ENCODE assay signal across 8 mouse cellular contexts in the genomic region with DNA sequence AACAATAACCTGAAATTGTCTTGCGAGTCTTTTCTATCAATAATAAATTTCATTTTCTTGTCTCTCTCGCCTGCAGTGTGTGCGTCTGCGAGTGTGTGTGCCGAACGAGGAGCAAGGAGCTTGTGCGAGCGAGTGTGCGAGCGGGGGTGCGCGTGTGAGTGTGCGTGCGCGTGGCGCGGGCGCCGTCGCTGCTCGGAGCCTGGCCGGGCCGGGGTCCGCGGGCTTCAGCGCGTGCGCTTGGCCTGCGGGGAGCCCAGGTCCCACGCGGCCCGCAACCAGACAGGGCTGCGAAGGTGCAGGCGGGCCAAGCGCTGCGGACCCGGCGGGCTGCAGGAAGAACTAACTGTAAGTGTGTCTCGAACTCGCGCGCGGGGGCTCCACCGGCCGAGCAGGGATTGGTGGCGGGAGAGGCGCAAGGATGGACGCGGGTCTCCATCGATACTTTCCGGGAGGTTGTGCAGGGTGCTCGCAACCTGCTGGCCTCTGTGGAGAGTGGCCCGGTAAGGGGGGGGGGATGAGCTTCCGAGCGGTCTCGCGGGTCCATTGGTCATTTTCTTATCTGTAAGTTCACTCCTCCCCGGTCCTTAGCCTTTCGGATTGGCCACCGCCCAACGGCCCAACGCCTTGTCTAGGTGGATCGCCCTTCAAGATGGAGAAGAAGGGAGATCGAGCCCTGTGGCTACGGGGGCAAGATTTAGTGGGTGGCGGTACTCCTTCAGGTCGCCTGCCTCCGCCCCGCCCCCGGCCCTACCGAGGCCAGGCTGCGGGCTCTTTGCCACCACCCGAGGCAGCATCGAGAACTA. TPM values are rescaled to one million over a fixed set of nuclear protein-coding genes. Genes with fewer than 3 reads are reported as not detected.
DNase-seq lines count a peak whose midpoint lies in the region; ATAC-seq lines count a peak whose summit lies in the region.

No protein-coding gene starts in this region.

- peaks cover 98% of the 10 kb centered on the region for H3K27me3 ChIP-seq in heart, embryonic 10.5 days (ENCODE audit: insufficient read depth, poor library complexity, severe bottlenecking)
- H3K27me3 ChIP-seq in hindbrain, embryonic 13.5 days = peaks cover 96% of the 10 kb centered on the region
- peaks cover 63% of the 10 kb centered on the region for H3K27me3 ChIP-seq in midbrain, embryonic 15.5 days (replicated peaks)

- ATAC-seq in hindbrain, embryonic 13.5 days (ENCODE audit: low FRiP score) = no peak
- peak; percentile 55 for ATAC-seq in midbrain, embryonic 15.5 days (replicated peaks)

- no peaks in the 10 kb centered on the region for H3K36me3 ChIP-seq in heart, embryonic 10.5 days
- H3K36me3 ChIP-seq in hindbrain, embryonic 13.5 days = no peaks in the 10 kb centered on the region
- H3K36me3 ChIP-seq in midbrain, embryonic 15.5 days (replicated peaks) = no peaks in the 10 kb centered on the region

- H3K4me1 ChIP-seq in heart, embryonic 10.5 days = peaks cover 26% of the 10 kb centered on the region
- peaks cover 47% of the 10 kb centered on the region for H3K4me1 ChIP-seq in hindbrain, embryonic 13.5 days (replicated peaks)
- H3K4me1 ChIP-seq in midbrain, embryonic 15.5 days = peaks cover 32% of the 10 kb centered on the region

- H3K4me2 ChIP-seq in hindbrain, embryonic 13.5 days = peak overlapping the region; percentile 60
- peak overlapping the region; percentile 58 for H3K4me2 ChIP-seq in midbrain, embryonic 15.5 days

- H3K9ac ChIP-seq in hindbrain, embryonic 13.5 days = peak overlapping the region; percentile 60
- peak overlapping the region; percentile 25; the same call in 1 of the 2 replicates for H3K9ac ChIP-seq in midbrain, embryonic 15.5 days

- no peaks in the 10 kb centered on the region for H3K9me3 ChIP-seq in heart, embryonic 10.5 days
- H3K9me3 ChIP-seq in hindbrain, embryonic 13.5 days = no peaks in the 10 kb centered on the region
- H3K9me3 ChIP-seq in midbrain, embryonic 15.5 days = no peaks in the 10 kb centered on the region

- DNase-seq in heart, embryonic 10.5 days (ENCODE audit: low spot score) = peak; percentile 72
- no peak for DNase-seq in heart, adult 9 months (ENCODE audit: low spot score in 2 of 2)
- DNase-seq in embryo, embryonic 10 days (ENCODE audit: low spot score) = peak; percentile 49
- DNase-seq in natural killer cell, adult 2 months (ENCODE audit: low spot score in 2 of 2) = no peak
- DNase-seq in right cerebral cortex, postnatal 36 days (ENCODE audit: low spot score in 2 of 2) = no peak
- DNase-seq in cerebellum, adult 9-11 months = no peak

- peak overlapping the region; percentile 51 for H3K4me3 ChIP-seq in heart, embryonic 10.5 days
- H3K4me3 ChIP-seq in hindbrain, embryonic 13.5 days = peak overlapping the region; percentile 33
- peak overlapping the region; percentile 34 for H3K4me3 ChIP-seq in midbrain, embryonic 15.5 days

- H3K27ac ChIP-seq in heart, embryonic 10.5 days = no peak overlapping the region
- peak overlapping the region; percentile 77 for H3K27ac ChIP-seq in hindbrain, embryonic 13.5 days
- H3K27ac ChIP-seq in midbrain, embryonic 15.5 days = peak overlapping the region; percentile 63

- under 1% methylated on average over 74 of the region's 74 CpGs for WGBS in heart, embryonic 10.5 days
- under 1% methylated on average over 74 of the region's 74 CpGs for WGBS in hindbrain, embryonic 13.5 days
- WGBS in midbrain, embryonic 15.5 days = under 1% methylated on average over 74 of the region's 74 CpGs

RNA-seq across cellular contexts. Expression of gene Sox1, which starts 9.2 kb away (rescaled TPM):
- polyA plus RNA-seq in heart, embryonic 10.5 days (2016; fragmentation: Nextera tagmentation; extraction: Ambion mirVana) = not detected in 2 replicates
- polyA plus RNA-seq in hindbrain, embryonic 13.5 days (2015; fragmentation: Nextera tagmentation; extraction: Ambion mirVana) = 2.0 and 2.4 TPM in 2 replicates
- polyA plus RNA-seq in midbrain, embryonic 15.5 days (2015; fragmentation: Nextera tagmentation; extraction: Ambion mirVana) = 2.2 and 2.4 TPM in 2 replicates

Comparison
In these comparisons a context has a peak if more than half of its experiments do, and no peak if none do; other contexts are left out.
1. DNase-seq: peak in heart, embryonic 10.5 days (single experiment) and embryo, embryonic 10 days (single experiment); none in heart, adult 9 months (0 of 2), natural killer cell, adult 2 months (0 of 2), right cerebral cortex, postnatal 36 days (0 of 2) and cerebellum, adult 9-11 months (single experiment).
2. Peak in every context shown above with its lines, with median percentiles within 50 percentile points of each other: H3K4me3 ChIP-seq.